Mouse (Mus musculus) ES-Bruce4 (cell line): ENCODE results near the gene Tex2. TPM values are rescaled to one million over a fixed set of nuclear protein-coding genes. Genes with fewer than 3 reads are reported as not detected.

Source experiments
- H3K27ac ChIP-seq: 2 replicates; pipeline ENCODE4 v1.5.1; 2012; ENCODE audit warnings: low read length, inconsistent platforms; ENCODE audit not compliant: insufficient read depth
- H3K27me3 ChIP-seq: 2 replicates; pipeline ENCODE4 v1.6.1; 2012; ENCODE audit warnings: mild to moderate bottlenecking, low read length, inconsistent platforms; ENCODE audit not compliant: control insufficient read depth, poor library complexity, insufficient read depth, severe bottlenecking
- H3K36me3 ChIP-seq: 2 replicates; pipeline ENCODE4 v1.6.1; 2012; ENCODE audit warnings: inconsistent platforms, mild to moderate bottlenecking, low read length, moderate library complexity; ENCODE audit not compliant: control insufficient read depth, poor library complexity, insufficient read depth, severe bottlenecking
- H3K4me1 ChIP-seq: one replicate; pipeline ENCODE4 v1.8.1; 2011; ENCODE audit warnings: low read length; ENCODE audit not compliant: control insufficient read depth, insufficient read depth
- H3K4me3 ChIP-seq: 2 replicates; pipeline ENCODE4 v1.5.1; 2011; ENCODE audit warnings: low read depth, mild to moderate bottlenecking, low read length
- H3K9ac ChIP-seq: 2 replicates; pipeline ENCODE4 v1.6.1; 2012; ENCODE audit warnings: low read depth, mild to moderate bottlenecking, inconsistent platforms; ENCODE audit not compliant: poor library complexity, severe bottlenecking
- H3K9me3 ChIP-seq: replicated peaks from 2 replicates; pipeline ENCODE4 v1.6.1; 2012; ENCODE audit warnings: mild to moderate bottlenecking, low read length, inconsistent platforms; ENCODE audit not compliant: control insufficient read depth, poor library complexity, insufficient read depth, severe bottlenecking
- CTCF ChIP-seq: IDR thresholded peaks from one replicate; pipeline ENCODE4 v1.8.1; 2011; ENCODE audit warnings: low read depth, low read length
- EP300 ChIP-seq: IDR thresholded peaks from 2 replicates; pipeline ENCODE4 v1.6.1; 2011; ENCODE audit warnings: low read depth, low read length; ENCODE audit not compliant: insufficient read depth
- POLR2A ChIP-seq: IDR thresholded peaks from one replicate; pipeline ENCODE4 v1.8.1; 2011; ENCODE audit warnings: low read length; ENCODE audit not compliant: insufficient read depth
- polyA plus RNA-seq: library from polyadenylated mRNA; stranded (reverse); fragments of >200 nt; gene quantifications from 2 replicates; pipeline ENCODE4 v1.2.4, GENCODE M21; 2011; ENCODE audit warnings: low read depth; ENCODE audit not compliant: missing spikeins, insufficient read depth, insufficient read length

Gene Tex2
- polyA plus RNA-seq, 1 experiment: 28.8 TPM

GRCm38 (mm10) chr11:106574456-106574855 is 38.8 kb downstream of the Tex2 start:
- H3K4me3 ChIP-seq: no peak overlapping the region
- no peak for TF ChIP-seq CTCF
- no peak for TF ChIP-seq POLR2A
- no peak for TF ChIP-seq EP300
- H3K27me3 ChIP-seq: no peaks in the 10 kb centered on the region
- H3K9me3 ChIP-seq: no peaks in the 10 kb centered on the region
- H3K27ac ChIP-seq: peak overlapping the region; percentile 82
- no peaks in the 10 kb centered on the region for H3K36me3 ChIP-seq
- no peak overlapping the region for H3K9ac ChIP-seq
- peaks cover 6% of the 10 kb centered on the region for H3K4me1 ChIP-seq

- TF ChIP-seq EP300: peak; percentile 89
- TF ChIP-seq POLR2A: no peak
- H3K9me3 ChIP-seq: no peaks in the 10 kb centered on the region
- H3K27me3 ChIP-seq: no peaks in the 10 kb centered on the region
- peak overlapping the region; percentile 63 for H3K27ac ChIP-seq
- no peak overlapping the region for H3K9ac ChIP-seq
- no peaks in the 10 kb centered on the region for H3K36me3 ChIP-seq
- no peak overlapping the region for H3K4me3 ChIP-seq
- H3K4me1 ChIP-seq: peaks cover 6% of the 10 kb centered on the region
Measured at GRCm38 (mm10) chr11:106573476-106574240, 39.6 kb downstream of the Tex2 start.

GRCm38 (mm10) chr11:106572958-106573357 is 40.3 kb downstream of the Tex2 start:
- Histone ChIP-seq H3K9ac (no peak overlapping the region), H3K27me3 (no peaks in the 10 kb centered on the region), H3K9me3 (no peaks in the 10 kb centered on the region), H3K4me1 (peaks cover 10% of the 10 kb centered on the region), H3K27ac (peak overlapping the region; percentile 63), H3K4me3 (no peak overlapping the region), H3K36me3 (no peaks in the 10 kb centered on the region)
- TF ChIP-seq POLR2A (no peak), CTCF (no peak), EP300 (no peak)

GRCm38 (mm10) chr11:106572020-106572782 is 41.0 kb downstream of the Tex2 start:
- peaks cover 10% of the 10 kb centered on the region for H3K4me1 ChIP-seq
- no peaks in the 10 kb centered on the region for H3K9me3 ChIP-seq
- H3K27ac ChIP-seq: 0 out of 2 replicates have a peak overlapping the region, but pooled peaks have one; percentile 63
- H3K4me3 ChIP-seq: no peak overlapping the region
- no peak overlapping the region for H3K9ac ChIP-seq
- no peak for TF ChIP-seq CTCF
- no peaks in the 10 kb centered on the region for H3K27me3 ChIP-seq
- H3K36me3 ChIP-seq: no peaks in the 10 kb centered on the region

- Histone ChIP-seq H3K36me3 (no peaks in the 10 kb centered on the region), H3K27ac (no peak overlapping the region), H3K9me3 (no peaks in the 10 kb centered on the region), H3K4me1 (peaks cover 10% of the 10 kb centered on the region), H3K4me3 (no peak overlapping the region), H3K27me3 (no peaks in the 10 kb centered on the region), H3K9ac (no peak overlapping the region)
- no peak for TF ChIP-seq POLR2A
- TF ChIP-seq CTCF: no peak
- no peak for TF ChIP-seq EP300
Measured at GRCm38 (mm10) chr11:106571026-106571983, 41.9 kb downstream of the Tex2 start.
